Mouse (Mus musculus): ENCODE measurements around the gene Ppp6r3.

Gene Ppp6r3

DNA sequence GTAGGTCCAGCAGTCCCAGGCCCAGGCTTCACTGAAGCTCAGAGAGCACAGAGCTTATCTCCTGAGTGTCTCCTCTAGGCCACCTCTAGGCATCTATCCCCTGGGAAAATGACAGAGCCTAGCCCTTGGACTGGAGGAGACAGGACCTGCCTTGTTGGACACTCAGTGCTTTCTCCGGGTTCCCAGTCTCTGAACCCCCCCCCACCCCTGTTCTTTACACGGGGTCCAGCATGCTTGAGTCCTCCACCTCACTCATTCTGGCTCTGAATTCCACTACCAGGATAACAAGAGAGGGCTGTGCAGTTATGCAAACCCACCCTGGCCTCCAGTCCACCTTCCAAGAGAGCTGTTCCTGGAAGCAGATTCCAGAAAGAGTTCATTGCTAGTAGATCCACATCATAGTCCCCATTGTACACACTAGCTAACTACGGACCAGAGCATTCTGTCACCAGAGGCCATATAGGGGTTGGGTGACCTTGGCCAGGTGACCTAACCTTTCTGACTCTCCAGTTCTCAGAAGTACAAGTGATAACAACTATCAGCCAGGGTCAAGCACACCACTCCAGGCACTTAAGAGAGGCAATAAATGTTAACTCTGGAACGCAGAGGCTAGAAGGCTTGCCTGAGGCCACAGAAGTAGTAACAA lies 1.8 kb upstream of the Ppp6r3 start:
- in situ Hi-C loops (cut with MboI; ENCODE audit: low pct_unique_long_range_greater_than_20kb in 1 of 2, low sequenced_read_pairs in 2 of 2, unreplicated experiment in 1 of 2): no loop called here

DNA sequence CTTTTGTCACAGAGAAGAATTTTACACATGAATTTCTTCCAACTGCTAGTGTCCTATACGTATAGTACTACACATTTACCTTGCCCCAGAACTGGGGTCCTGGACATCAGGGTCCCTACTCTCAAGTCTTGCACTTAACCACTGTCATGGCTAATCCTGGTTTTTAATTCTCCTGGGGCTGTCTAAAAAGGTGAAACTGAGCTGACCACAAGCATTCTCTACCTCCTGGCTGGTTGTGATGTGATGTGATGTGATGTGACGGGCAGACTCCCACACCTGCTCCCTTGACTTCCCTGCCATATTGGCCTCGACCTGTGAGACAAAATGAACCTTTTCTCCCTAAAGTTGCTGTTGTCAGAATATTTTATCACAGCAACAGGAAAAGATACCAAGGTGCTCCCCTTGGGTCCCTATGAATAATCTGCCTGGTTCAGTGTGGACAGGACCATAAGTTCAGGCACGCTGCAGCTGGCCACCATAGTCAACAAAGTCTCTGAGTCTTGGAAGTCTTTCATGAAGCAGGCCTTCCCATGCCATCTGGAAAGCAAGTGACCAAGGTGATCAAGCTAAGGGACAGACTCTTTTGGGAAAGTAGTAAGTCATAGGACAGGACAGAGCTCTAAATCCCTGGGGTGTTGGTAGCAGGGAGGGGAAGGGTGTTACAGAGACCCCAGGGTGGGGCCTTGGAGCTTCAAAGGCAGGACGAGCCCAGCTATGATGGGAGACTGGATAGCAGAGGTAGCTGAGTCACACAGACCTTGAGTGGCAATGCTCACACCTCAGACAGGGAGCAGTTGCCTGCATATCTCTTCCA lies 1.1 kb upstream of the Ppp6r3 start:
- in situ Hi-C loops (cut with MboI; ENCODE audit: low pct_unique_long_range_greater_than_20kb in 1 of 2, low sequenced_read_pairs in 2 of 2, unreplicated experiment in 1 of 2): no loop called here

DNA sequence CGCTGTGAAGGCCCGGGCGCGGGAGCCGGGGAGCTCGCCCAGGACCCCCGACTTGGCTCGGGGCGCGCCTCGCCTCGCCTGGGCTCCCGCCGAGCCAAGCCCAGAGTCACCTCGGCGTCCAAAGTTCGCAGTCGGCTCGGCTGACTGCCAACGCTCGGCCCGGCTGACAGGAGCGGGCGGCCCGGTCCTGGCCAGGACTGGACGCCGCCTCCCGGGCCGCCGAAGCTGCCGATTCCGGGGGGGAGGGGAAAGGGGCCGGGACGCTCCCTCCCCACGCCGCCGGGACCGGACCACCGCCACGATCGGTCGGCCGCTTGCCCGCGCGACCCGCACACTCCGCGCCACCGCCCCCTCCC lies 295 bp downstream of the Ppp6r3 start:
- in situ Hi-C loops (cut with MboI; ENCODE audit: low pct_unique_long_range_greater_than_20kb in 1 of 2, low sequenced_read_pairs in 2 of 2, unreplicated experiment in 1 of 2): no loop called here

DNA sequence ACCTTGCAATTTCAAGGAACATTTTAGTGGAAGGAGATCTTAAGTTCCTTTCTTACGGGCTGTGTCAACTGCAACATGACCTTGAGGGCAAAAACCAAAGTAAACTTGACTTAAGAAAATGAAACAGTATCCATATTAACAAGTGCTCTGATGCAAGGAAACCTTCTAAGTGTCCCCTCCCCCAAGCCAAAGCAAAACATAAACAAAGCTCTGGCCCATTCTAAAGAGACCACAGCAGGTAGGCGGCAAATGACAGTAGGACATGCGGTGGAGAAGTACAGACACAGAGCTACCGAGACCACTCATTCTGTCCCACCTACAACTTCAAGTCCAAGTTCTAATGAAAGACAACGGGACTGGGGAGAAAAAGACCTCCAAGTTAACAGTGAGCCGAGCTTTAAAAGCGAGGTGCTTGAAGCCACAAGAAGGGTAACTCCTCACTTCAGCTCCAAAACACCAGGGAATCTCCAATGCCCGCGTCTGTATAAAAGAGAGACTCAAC lies 905 bp downstream of the Ppp6r3 start:
- in situ Hi-C loops (cut with MboI; ENCODE audit: low pct_unique_long_range_greater_than_20kb in 1 of 2, low sequenced_read_pairs in 2 of 2, unreplicated experiment in 1 of 2): no loop called here

DNA sequence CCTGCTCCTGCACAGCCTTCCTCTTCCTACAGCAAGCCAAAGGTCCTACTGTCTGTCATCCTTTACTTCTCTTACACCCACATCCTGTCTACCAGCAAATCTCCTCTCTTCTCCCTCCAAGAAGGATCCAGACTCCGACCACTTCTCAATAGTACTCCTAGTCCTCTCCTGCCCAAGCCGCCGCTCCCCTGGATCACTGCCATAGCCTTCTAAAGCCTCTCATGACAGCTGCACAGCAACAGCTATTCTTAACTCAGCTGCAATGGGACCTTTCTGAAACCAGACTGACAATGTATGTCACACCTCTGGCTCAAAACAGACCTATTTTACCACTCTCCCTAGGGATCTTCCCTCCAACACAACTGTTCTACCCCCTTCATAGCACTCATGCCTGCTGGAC lies 11.2 kb downstream of the Ppp6r3 start:
- in situ Hi-C loops (cut with MboI; ENCODE audit: low pct_unique_long_range_greater_than_20kb in 1 of 2, low sequenced_read_pairs in 2 of 2, unreplicated experiment in 1 of 2): no loop called here

DNA sequence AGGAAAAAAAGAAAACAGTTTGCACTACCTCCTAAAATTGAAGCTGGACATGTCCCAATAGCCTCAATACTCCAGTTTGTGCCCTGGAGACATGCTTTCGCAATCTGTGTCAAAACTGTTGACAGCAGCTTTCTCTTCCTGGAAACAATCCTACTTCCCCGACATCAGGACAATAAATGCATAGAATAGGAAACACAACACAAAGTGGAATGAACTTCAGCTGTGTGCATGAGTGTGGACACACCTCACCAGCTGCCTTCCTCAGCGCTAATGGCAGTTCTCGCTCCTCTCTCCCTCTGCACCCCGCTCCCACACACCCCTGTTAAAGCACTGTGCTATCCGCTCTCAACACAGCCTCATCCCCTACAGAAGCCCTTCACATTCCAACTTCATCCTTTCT lies 12.8 kb downstream of the Ppp6r3 start:
- in situ Hi-C loops (cut with MboI; ENCODE audit: low pct_unique_long_range_greater_than_20kb in 1 of 2, low sequenced_read_pairs in 2 of 2, unreplicated experiment in 1 of 2): no loop called here

DNA sequence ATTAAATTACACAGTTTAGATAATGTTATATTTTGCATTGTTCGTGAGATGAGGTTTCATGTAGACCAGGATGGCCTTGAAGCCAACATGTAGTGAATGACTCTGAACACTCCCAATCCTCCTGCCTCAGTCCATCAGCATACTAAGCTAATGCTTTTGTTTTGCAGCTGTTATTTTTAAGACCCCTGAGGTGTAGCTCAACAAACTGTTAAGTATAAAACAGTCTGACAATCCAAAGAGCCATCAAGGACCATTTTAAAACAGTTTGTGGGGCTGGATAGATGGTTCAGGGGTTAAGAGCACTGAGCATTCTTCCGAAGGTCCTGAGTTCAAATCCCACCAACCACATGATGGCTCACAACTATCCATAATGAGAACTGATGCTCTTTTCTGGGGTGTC lies 13.3 kb downstream of the Ppp6r3 start:
- in situ Hi-C loops (cut with MboI; ENCODE audit: low pct_unique_long_range_greater_than_20kb in 1 of 2, low sequenced_read_pairs in 2 of 2, unreplicated experiment in 1 of 2): no loop called here

DNA sequence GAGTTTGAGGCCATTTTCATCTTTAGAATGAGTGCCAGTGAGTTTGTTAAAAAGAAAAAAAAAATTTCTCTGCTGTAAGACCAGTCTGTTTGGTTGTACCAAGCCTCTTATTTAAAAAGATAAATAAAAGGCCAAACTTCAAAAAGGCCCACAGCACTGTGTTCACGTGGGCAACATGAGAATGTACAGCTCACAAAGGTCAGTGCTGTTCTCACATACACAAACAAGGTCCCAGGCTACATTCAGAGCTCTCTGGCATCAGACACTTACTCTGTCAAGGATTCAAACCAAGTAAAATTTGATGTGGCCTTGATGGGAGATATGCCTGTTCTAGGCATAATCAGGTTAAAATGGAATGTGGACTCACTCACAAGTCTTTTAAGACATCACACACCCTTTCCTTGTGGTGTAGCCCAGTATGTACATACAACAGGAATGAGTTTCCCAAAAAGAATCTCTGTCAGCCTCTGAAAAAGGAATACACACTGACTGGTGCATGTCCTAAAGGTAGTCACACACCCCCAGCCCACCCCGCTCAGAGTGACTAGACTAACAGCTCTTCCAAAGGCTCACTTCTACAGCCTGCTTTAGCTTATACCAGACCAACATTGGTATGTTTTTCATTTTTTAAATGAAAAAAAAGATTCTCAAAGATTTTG lies 19.3 kb downstream of the Ppp6r3 start:
- in situ Hi-C loops (cut with MboI; ENCODE audit: low pct_unique_long_range_greater_than_20kb in 1 of 2, low sequenced_read_pairs in 2 of 2, unreplicated experiment in 1 of 2): no loop called here

DNA sequence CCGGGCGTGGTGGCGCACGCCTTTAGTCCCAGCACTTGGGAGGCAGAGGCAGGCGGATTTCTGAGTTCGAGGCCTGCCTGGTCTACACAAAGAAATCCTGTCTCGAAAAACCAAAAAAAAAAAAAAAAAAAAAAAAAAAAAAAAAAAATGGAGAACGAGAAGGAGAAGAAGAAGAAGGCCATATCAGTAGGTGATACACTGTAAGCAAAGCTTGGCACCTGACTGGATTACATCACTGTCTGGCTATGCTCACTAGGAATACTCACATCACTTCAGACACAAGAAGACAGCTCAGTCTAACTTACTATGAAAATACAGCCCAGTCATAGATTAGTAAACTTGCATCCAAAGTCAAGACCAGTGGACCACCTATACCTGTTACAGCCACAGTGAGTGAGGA lies 20.8 kb downstream of the Ppp6r3 start:
- in situ Hi-C loops (cut with MboI; ENCODE audit: low pct_unique_long_range_greater_than_20kb in 1 of 2, low sequenced_read_pairs in 2 of 2, unreplicated experiment in 1 of 2): no loop called here

DNA sequence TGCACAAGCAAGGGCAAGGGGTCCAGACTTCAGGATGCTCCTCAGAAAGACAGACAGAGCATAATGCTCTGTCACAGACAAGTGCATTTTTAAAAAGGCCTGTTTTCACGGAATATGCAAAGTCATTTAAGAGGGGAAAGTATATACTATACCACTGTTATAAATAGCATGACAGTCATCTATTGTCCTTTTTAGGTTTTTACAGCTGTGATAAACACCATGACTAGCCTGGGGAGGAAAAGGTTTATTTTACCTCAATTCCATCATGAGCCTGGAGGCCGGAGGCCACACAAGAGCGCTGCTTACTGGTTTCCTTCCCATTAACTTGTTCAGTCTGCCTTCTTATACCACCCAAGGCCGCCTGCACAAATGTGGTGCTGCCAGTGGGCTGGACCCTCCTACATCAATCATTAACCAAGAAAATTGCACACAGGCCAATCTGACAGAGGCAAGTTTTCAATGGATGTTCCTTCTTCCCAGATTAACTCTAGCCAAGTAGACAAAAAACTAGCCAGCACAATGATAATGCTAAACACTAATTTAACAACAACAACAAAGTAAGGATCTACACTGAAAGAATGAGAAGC lies 23.9 kb downstream of the Ppp6r3 start:
- in situ Hi-C loops (cut with MboI; ENCODE audit: low pct_unique_long_range_greater_than_20kb in 1 of 2, low sequenced_read_pairs in 2 of 2, unreplicated experiment in 1 of 2): no loop called here

DNA sequence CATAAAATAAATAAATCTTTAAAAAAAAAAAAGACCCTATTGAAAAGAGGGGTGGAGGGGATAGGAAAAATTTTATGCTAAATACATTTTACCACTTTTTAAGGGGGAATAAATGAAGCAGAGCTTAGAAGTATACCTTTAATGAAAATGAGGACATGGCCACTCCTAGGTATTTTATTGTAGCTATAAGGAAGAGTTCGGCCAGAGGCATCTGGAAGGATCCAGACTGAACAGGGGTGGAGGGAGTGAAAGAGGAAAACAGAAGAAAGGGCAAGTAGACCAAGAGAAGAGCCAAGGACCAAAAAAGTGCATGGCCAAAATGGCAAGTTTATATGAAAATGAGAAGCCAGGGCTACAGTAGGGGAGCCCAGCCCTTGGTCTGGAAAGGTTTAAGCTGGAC lies 25.4 kb downstream of the Ppp6r3 start:
- in situ Hi-C loops (cut with MboI; ENCODE audit: low pct_unique_long_range_greater_than_20kb in 1 of 2, low sequenced_read_pairs in 2 of 2, unreplicated experiment in 1 of 2): no loop called here

DNA sequence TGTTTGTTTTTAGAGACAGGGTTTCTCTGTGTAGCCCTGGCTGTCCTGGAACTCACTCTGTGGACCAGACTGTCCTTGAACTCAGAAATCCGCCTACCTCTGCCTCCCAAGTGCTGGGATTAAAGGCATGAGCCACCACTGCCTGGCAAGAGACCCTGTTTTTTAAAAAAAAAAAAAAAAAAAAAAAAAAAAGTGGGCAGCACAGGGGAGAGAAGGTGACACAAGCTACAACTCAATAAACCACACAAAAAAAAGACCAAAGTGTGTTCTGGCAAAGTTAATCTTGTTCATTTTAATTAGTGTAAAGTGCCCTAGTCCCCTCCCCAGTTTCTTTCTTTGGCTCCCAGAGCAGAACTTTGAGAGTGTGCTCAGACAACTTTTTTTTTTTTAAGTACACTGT lies 26.3 kb downstream of the Ppp6r3 start:
- in situ Hi-C loops (cut with MboI; ENCODE audit: low pct_unique_long_range_greater_than_20kb in 1 of 2, low sequenced_read_pairs in 2 of 2, unreplicated experiment in 1 of 2): no loop called here

DNA sequence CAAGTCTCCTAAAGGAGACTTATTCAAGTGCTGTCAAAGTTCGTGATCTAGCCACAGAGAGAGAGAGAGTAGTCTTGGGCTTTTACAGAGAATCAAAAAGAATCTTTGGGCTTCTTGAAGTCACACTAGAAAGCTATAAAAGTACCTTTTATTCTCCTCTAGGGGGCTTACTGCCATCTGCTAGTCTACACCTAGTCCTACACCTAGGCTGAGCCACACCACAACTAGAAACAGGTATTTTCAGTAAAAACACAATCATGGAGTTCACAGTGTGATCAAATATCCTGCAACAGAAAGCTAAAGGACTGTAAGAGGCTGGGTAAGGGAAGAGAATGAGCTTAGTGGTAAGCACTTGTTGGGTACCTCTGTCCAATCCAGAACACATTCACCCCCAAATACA lies 27.2 kb downstream of the Ppp6r3 start:
- in situ Hi-C loops (cut with MboI; ENCODE audit: low pct_unique_long_range_greater_than_20kb in 1 of 2, low sequenced_read_pairs in 2 of 2, unreplicated experiment in 1 of 2): no loop called here

DNA sequence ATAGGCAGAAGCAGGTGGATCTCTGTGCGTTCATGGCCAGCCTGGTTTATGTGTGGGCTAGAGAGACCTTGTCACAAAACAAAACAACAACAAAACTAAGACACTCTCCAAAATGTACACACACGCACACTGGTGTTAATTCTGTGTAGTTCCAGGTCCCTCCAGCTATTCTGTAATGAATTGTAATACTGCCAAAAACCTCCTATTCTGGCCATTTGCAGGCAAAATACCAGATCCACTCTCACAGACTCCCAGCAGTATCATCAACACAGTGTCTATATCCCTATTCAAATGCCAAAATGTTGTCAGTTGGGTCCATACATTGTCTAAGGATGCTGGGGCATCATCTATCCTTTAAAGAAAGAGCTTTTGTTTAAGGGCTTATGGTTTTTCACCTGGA lies 30.6 kb downstream of the Ppp6r3 start:
- in situ Hi-C loops (cut with MboI; ENCODE audit: low pct_unique_long_range_greater_than_20kb in 1 of 2, low sequenced_read_pairs in 2 of 2, unreplicated experiment in 1 of 2): no loop called here

DNA sequence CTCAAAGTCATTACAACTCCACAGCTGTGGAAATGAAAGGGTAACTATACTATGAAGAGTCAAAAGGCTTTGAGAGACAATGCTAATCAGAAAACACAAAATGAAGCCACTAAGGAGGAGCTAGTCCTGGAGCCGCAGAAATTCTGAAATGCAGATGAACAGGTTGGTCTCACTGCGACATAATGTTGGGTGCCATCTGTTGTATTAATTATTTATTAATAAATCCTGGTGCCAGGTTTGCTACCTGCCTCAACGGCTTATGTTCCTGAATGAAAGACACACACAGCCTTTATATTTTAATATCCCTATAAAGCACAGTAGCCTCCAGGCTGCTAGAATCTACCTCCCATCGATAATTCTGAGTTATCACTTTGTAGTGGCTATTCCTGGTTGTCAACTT lies 33.0 kb downstream of the Ppp6r3 start:
- in situ Hi-C loops (cut with MboI; ENCODE audit: low pct_unique_long_range_greater_than_20kb in 1 of 2, low sequenced_read_pairs in 2 of 2, unreplicated experiment in 1 of 2): no loop called here

DNA sequence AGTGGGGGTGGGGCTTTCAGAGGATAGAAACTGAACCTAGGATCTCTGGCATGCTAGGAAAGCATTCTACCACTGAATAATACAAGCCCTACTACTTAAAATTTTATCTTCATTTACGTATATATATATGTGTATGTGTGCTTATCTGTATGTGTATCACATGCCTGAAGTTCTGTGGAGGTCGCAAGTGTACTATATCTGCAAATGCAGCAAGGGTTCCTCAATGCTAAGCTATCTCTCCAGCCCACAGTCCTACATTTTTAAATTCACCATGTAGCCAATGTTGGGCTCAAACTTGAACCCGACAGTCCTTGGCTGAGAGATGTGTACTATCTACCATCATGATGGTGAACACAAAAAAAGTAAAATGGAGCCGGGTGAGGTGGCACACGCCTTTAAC lies 34.6 kb downstream of the Ppp6r3 start:
- in situ Hi-C loops (cut with MboI; ENCODE audit: low pct_unique_long_range_greater_than_20kb in 1 of 2, low sequenced_read_pairs in 2 of 2, unreplicated experiment in 1 of 2): no loop called here

DNA sequence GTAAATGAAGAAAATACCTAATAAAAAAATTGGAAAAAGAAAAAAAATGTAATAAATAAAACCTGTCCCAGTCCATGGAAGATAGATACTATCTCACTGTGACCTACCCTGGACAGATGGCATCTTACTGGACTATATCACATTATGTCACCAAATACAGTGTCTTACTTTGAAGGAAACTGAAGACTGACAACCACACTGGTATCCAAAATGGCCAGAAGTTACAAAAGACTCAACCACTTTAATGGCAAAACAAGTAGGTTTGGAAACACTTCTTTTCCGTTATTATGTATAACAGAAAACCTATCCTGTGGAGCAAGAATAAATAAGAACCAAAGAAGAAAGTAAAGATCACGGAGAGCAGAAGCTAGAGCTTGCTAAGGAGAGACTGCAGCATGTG lies 35.3 kb downstream of the Ppp6r3 start:
- in situ Hi-C loops (cut with MboI; ENCODE audit: low pct_unique_long_range_greater_than_20kb in 1 of 2, low sequenced_read_pairs in 2 of 2, unreplicated experiment in 1 of 2): no loop called here

DNA sequence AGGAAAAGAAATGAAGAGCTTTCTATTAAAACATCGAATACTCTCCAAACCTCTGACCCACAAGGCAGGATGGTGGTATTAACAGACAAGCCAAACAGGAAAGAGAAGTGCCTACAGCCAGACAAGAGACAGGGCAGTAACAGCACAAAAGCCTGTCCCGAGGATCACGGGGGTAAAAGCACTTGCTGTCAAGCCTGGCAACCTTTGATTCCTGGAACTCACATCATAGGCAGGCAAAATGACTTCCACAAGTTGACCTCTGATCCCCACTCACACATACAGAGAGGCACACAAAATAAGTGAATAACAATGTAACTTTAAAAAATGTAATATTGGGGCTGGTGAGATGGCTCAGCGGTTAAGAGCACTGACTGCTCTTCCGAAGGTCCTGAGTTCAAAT lies 36.1 kb downstream of the Ppp6r3 start:
- in situ Hi-C loops (cut with MboI; ENCODE audit: low pct_unique_long_range_greater_than_20kb in 1 of 2, low sequenced_read_pairs in 2 of 2, unreplicated experiment in 1 of 2): no loop called here

DNA sequence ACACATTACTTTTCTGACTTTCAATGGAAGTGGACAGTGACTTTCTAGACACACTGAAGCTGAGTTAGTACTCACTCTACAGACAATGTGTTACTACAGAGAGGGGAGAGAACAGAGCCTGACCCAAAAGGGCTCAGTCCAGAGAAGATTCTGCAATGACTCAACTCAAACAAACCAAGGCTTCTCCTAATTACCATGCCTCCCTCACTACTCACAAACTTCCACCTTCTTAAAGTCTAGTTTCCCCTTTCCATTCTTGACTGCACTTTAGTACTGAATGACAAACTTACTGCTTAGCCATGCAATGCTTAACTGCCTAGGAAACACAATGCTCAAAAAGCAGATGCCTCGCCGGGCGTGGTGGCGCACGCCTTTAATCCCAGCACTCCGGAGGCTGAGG lies 37.9 kb downstream of the Ppp6r3 start:
- in situ Hi-C loops (cut with MboI; ENCODE audit: low pct_unique_long_range_greater_than_20kb in 1 of 2, low sequenced_read_pairs in 2 of 2, unreplicated experiment in 1 of 2): no loop called here

Data from mouse embryonic stem cell (cell line).